Mouse (Mus musculus): ENCODE results near the gene Lrtm1.

Gene Lrtm1

GRCm38 (mm10) chr14:29038246-29038645 is 20.2 kb downstream of the Lrtm1 start:
- DNase-seq, result no peak

- DNase-seq, result no peak
Measured at GRCm38 (mm10) chr14:29040606-29041364, 22.8 kb downstream of the Lrtm1 start.

GRCm38 (mm10) chr14:29041498-29041897 is 23.5 kb downstream of the Lrtm1 start:
- DNase-seq, result no peak

- DNase-seq, result no peak
Measured at GRCm38 (mm10) chr14:29042355-29042754, 24.3 kb downstream of the Lrtm1 start.

- DNase-seq, result no peak
Measured at GRCm38 (mm10) chr14:29051951-29052835, 34.2 kb downstream of the Lrtm1 start.

- no peak for DNase-seq
Measured at GRCm38 (mm10) chr14:29060679-29061078, 42.7 kb downstream of the Lrtm1 start.

- DNase-seq, result no peak
Measured at GRCm38 (mm10) chr14:29061491-29061890, 43.5 kb downstream of the Lrtm1 start.

GRCm38 (mm10) chr14:29062676-29063075 is 44.7 kb downstream of the Lrtm1 start:
- DNase-seq, result no peak

- no peak for DNase-seq
Measured at GRCm38 (mm10) chr14:29073747-29074146, 55.7 kb downstream of the Lrtm1 start.

GRCm38 (mm10) chr14:29077418-29077817 is 59.4 kb downstream of the Lrtm1 start:
- DNase-seq, result no peak

GRCm38 (mm10) chr14:29080228-29080627 is 62.2 kb downstream of the Lrtm1 start:
- no peak for DNase-seq

- DNase-seq, result no peak
Measured at GRCm38 (mm10) chr14:29080630-29081029, 62.6 kb downstream of the Lrtm1 start.

- DNase-seq, result no peak
Measured at GRCm38 (mm10) chr14:29082171-29082570, 64.2 kb downstream of the Lrtm1 start.
